Mouse (Mus musculus): ENCODE results near the gene F2r.

DNA sequence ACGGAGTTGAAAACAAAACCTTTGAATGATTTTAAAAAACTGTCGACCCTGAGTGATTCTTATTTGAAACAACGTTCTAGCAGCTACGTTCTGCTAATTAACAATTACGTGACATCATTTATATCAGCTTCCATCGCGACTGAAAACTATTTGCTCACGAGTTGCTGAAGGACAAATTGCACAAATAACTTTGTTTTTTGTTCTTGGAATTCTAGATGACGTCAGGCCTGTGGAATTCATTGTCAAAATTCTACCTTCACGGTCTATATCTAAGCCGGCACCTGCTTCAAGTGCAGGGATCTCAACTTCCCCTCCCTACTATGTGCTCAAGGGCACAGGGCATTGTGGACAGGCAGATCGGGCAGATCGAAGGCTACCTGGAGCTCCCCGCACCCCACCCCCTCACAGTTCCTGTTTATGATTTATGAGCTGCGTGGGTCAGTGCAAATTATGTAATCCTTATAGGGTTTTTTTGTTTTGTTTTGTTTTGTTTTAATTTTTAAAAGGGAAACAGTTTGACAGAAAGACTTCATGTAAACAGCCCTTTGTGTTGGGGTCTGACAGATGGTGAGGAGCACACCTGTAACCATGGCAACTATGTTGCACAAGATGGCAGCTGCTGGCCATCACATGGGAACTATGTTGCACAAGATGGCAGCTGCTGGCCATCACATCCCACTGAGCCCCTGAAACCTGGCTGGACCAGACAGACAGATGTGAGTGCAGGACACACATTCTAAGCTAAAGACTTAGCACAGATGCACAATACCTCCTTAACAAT, 21.2 kb upstream of the F2r start:
- TF ChIP-seq GATA1 (IDR thresholded peaks at IDR 0.05; ENCODE audit: borderline replicate concordance, low read length) (no peak), FLI1 (IDR thresholded peaks at IDR 0.05; ENCODE audit: low read length) (no peak)
